Mouse (Mus musculus): ENCODE measurements around the gene Zfp780b. TPM values are rescaled to one million over a fixed set of nuclear protein-coding genes. Genes with fewer than 3 reads are reported as not detected.
"Not testable (repeated sequence)": the region's sequence is repeated elsewhere in the genome, so short reads cannot be mapped to it uniquely, and the experiment has no call there.

Gene Zfp780b
- polyA plus RNA-seq, 1 experiment from 2014 or later, result 22.4 TPM

- DNase-seq (ENCODE audit: low spot score); H3K27me3 ChIP-seq (ENCODE audit: low read depth, poor library complexity, severe bottlenecking); H3K4me1 ChIP-seq; H3K4me3 ChIP-seq; H3K27ac ChIP-seq (replicated peaks): not testable (repeated sequence)
- H3K36me3 ChIP-seq, result peaks cover 48% of the 10 kb centered on the region
- WGBS, result 81% methylated on average over 4 of the region's 4 CpGs
- H3K9me3 ChIP-seq (replicated peaks), result peaks cover 22% of the 10 kb centered on the region
Observed at GRCm38 (mm10) chr7:27910952-27911351, 68.0 kb downstream of the Zfp780b start.

Other genes starting within 250 kb of the Zfp780b start
- gene Zfp60, start 247.8 kb downstream of the Zfp780b start, polyA plus RNA-seq (2016; fragmentation: Nextera tagmentation; extraction: Ambion mirVana), result 62.4 and 80.1 TPM in 2 replicates
- gene Zfp626, start 172.0 kb downstream of the Zfp780b start, polyA plus RNA-seq (2016; fragmentation: Nextera tagmentation; extraction: Ambion mirVana), result 1.9 and 2.1 TPM in 2 replicates
- gene Zfp59, start 140.6 kb downstream of the Zfp780b start, polyA plus RNA-seq (2016; fragmentation: Nextera tagmentation; extraction: Ambion mirVana), result 9.9 and 11.1 TPM in 2 replicates
- gene Zfp607a, start 121.6 kb downstream of the Zfp780b start, polyA plus RNA-seq (2016; fragmentation: Nextera tagmentation; extraction: Ambion mirVana), result 3.9 and 4.3 TPM in 2 replicates
- gene Zfp974, start 49.7 kb downstream of the Zfp780b start, polyA plus RNA-seq (2016; fragmentation: Nextera tagmentation; extraction: Ambion mirVana), result 10.4 and 12.4 TPM in 2 replicates
- gene Zfp850, start 34.9 kb upstream of the Zfp780b start, polyA plus RNA-seq (2016; fragmentation: Nextera tagmentation; extraction: Ambion mirVana), result 8.3 and 9.0 TPM in 2 replicates
- gene Psmc4, start 70.9 kb upstream of the Zfp780b start, polyA plus RNA-seq (2016; fragmentation: Nextera tagmentation; extraction: Ambion mirVana), result 446 and 458 TPM in 2 replicates
- gene Fcgbp, start 92.1 kb upstream of the Zfp780b start, polyA plus RNA-seq (2016; fragmentation: Nextera tagmentation; extraction: Ambion mirVana), result 0.15 and 0.20 TPM in 2 replicates
- gene 9530053A07Rik, start 150.3 kb upstream of the Zfp780b start, polyA plus RNA-seq (2016; fragmentation: Nextera tagmentation; extraction: Ambion mirVana), result 0.05 and 0.17 TPM in 2 replicates
- gene Fbl, start 190.5 kb upstream of the Zfp780b start, polyA plus RNA-seq (2016; fragmentation: Nextera tagmentation; extraction: Ambion mirVana), result 136 and 158 TPM in 2 replicates
- gene Dyrk1b, start 200.3 kb upstream of the Zfp780b start, polyA plus RNA-seq (2016; fragmentation: Nextera tagmentation; extraction: Ambion mirVana), result 13.5 and 16.9 TPM in 2 replicates